Mouse (Mus musculus): ENCODE data around the gene L3hypdh.

DNA sequence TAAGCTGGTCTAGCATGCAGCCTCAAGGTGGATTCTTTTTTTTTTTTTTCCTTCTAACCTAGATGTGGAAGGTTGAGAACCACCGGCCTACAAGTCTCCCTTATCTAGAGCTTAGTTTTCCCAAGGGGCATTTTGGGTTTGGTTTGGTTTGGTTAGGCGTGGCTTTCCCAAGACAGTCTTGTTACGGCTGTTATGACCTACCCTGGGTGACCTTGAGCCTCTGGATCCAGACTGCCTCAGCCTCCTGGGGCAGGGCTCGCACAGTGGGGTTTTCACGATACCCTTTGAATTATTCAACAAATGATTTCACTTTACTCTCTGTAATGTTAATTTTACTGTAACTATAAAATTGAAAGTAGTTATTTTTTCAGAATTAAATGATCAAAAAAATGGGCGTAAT lies 17.5 kb upstream of the L3hypdh start:
- TF ChIP-seq EP300 (IDR thresholded peaks at IDR 0.05) (no peak), CTCF (IDR thresholded peaks at IDR 0.05) (no peak)

Data from lung, postnatal 0 days (tissue).